Mouse (Mus musculus): ENCODE results near the gene Rsph10b. TPM values are rescaled to one million over a fixed set of nuclear protein-coding genes. Genes with fewer than 3 reads are reported as not detected.
A peak's percentile ranks its signal among the peaks of the same experiment; 100 is the strongest.

Rsph10b gene
- polyA plus RNA-seq, 1 experiment from 2014 or later, result 0.39 TPM

DNA sequence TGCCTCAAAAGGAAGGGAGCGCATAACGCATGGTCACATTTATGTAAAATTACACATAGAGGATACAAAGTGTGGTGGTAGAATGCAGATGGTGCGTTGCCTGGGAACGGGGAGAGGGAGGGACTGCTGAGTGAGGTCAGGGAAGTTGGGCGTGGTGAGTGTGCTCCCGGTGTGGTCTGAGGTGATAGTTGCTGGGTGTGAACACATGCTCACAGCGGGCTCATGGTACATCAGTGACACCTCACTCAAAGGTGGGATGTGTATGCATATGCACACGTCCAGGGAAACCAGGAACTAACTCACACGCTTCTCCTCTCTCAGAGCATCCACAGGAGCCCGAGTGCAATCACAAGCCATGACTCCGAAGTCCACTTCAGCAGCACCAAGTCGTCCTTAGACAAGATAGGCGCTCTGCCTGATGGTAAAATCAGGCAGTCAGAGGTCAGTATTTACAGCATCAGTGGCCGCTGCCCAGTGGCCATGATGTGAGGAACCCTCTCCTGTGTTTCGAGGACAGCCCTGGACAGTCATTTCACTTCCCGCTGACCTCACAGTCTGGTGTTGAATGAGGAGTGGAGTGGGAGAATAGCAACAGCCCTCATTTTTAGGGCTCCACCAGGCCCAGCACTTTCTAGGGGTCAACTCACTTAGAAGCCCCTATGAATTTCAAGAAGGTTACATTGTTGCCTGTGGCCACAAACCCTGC lies 44.0 kb downstream of the Rsph10b start:
- Histone ChIP-seq H3K27me3 (replicated peaks) (no peaks in the 10 kb centered on the region), H3K9me3 (no peaks in the 10 kb centered on the region), H3K4me2 (replicated peaks) (no peak overlapping the region), H3K9ac (no peak overlapping the region), H3K36me3 (no peaks in the 10 kb centered on the region), H3K4me3 (replicated peaks) (no peak overlapping the region), H3K4me1 (replicated peaks) (0 out of 2 replicates have a peak, but pooled peaks cover 3% of the 10 kb centered on the region), H3K27ac (no peak overlapping the region)
- WGBS, result 64% methylated on average over 16 of the region's 16 CpGs
- ATAC-seq, result peak; percentile 31; the same call in 1 of the 2 replicates

DNA sequence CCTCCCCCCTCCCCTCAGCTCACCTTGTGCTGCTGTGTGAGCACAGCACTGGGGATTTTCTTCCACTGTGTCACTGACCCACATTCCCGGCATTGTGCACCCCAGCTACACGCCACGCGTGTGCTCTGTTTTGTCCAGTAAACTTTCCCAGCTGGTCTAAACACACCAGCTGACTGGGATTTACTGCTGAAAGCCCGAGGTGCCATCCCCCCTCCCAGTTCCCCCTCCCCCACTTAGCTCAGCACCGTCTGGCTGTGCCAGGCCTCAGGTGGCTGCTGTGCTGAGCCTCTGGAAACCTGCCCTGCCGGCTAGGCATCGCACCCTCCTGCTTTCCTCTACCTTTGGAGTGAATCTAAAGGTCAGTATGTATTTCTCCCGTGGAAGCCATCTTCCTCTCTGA lies 48.0 kb downstream of the Rsph10b start:
- 21% methylated on average over 9 of the region's 9 CpGs for WGBS
- H3K27ac ChIP-seq, result no peak overlapping the region

GRCm38 (mm10) chr5:143982361-143982760 lies 49.5 kb downstream of the Rsph10b start:
- ATAC-seq, result peak; percentile 81
- Histone ChIP-seq H3K27me3 (replicated peaks) (no peaks in the 10 kb centered on the region), H3K4me2 (replicated peaks) (no peak overlapping the region), H3K4me3 (replicated peaks) (no peak overlapping the region), H3K9ac (no peak overlapping the region), H3K9me3 (no peaks in the 10 kb centered on the region), H3K36me3 (peaks cover 6% of the 10 kb centered on the region; the same call in 1 of the 2 replicates), H3K27ac (peak overlapping the region; percentile 32; the same call in 1 of the 2 replicates), H3K4me1 (replicated peaks) (0 out of 2 replicates have a peak, but pooled peaks cover 3% of the 10 kb centered on the region)
- WGBS, result 47% methylated on average over 2 of the region's 2 CpGs

More for the DNA sequence above, 48.0 kb downstream of the Rsph10b start:
- no peak overlapping the region for H3K4me3 ChIP-seq (replicated peaks)
- 0 out of 2 replicates have a peak, but pooled peaks cover 3% of the 10 kb centered on the region for H3K4me1 ChIP-seq (replicated peaks)
- no peaks in the 10 kb centered on the region for H3K36me3 ChIP-seq
- no peaks in the 10 kb centered on the region for H3K27me3 ChIP-seq (replicated peaks)
- H3K4me2 ChIP-seq (replicated peaks), result no peak overlapping the region
- ATAC-seq, result peak; percentile 54
- H3K9ac ChIP-seq, result no peak overlapping the region
- no peaks in the 10 kb centered on the region for H3K9me3 ChIP-seq

DNA sequence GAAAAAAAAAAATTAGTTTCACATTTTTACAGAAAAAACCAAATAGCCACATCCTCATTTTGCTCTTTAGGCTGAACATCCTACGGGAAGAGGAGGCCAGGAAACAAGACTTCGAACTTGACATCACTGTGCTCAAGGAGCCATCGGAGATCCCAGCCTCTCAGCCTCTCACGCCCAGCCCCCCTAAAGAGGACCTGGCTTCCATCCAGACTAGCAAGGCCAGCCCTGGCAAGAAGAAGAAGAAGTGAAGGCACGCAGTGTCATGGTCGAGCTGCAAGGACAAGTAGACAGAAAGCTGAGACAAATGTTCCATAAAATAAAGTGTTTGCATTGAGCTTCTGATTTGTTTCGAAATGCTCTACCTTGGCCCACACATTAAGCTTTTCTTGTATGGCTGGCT lies 52.5 kb downstream of the Rsph10b start:
- ATAC-seq, result no peak
- WGBS, result 83% methylated on average over 7 of the region's 7 CpGs
- H3K4me3 ChIP-seq (replicated peaks), result no peak overlapping the region
- H3K27me3 ChIP-seq (replicated peaks), result no peaks in the 10 kb centered on the region
- no peak overlapping the region for H3K9ac ChIP-seq
- peaks cover 17% of the 10 kb centered on the region for H3K36me3 ChIP-seq
- no peaks in the 10 kb centered on the region for H3K9me3 ChIP-seq
- no peak overlapping the region for H3K4me2 ChIP-seq (replicated peaks)
- H3K4me1 ChIP-seq (replicated peaks), result 0 out of 2 replicates have a peak, but pooled peaks cover 3% of the 10 kb centered on the region
- no peak overlapping the region for H3K27ac ChIP-seq

GRCm38 (mm10) chr5:143987596-143987995 lies 54.8 kb downstream of the Rsph10b start:
- no peak for ATAC-seq
- 88% methylated on average over 3 of the region's 3 CpGs for WGBS
- no peaks in the 10 kb centered on the region for H3K9me3 ChIP-seq
- H3K4me3 ChIP-seq (replicated peaks), result no peak overlapping the region
- no peaks in the 10 kb centered on the region for H3K27me3 ChIP-seq (replicated peaks)
- H3K27ac ChIP-seq, result no peak overlapping the region
- no peaks in the 10 kb centered on the region for H3K4me1 ChIP-seq (replicated peaks)
- no peak overlapping the region for H3K9ac ChIP-seq
- no peak overlapping the region for H3K4me2 ChIP-seq (replicated peaks)
- peaks cover 28% of the 10 kb centered on the region for H3K36me3 ChIP-seq

GRCm38 (mm10) chr5:143989046-143989445 lies 56.2 kb downstream of the Rsph10b start:
- H3K4me3 ChIP-seq (replicated peaks), result no peak overlapping the region
- H3K27ac ChIP-seq, result no peak overlapping the region
- no peaks in the 10 kb centered on the region for H3K4me1 ChIP-seq (replicated peaks)
- 87% methylated on average over 4 of the region's 4 CpGs for WGBS
- no peak overlapping the region for H3K4me2 ChIP-seq (replicated peaks)
- no peaks in the 10 kb centered on the region for H3K27me3 ChIP-seq (replicated peaks)
- no peaks in the 10 kb centered on the region for H3K9me3 ChIP-seq
- ATAC-seq, result no peak
- no peak overlapping the region for H3K9ac ChIP-seq
- H3K36me3 ChIP-seq, result peaks cover 36% of the 10 kb centered on the region

- Histone ChIP-seq H3K4me3 (replicated peaks) (no peak overlapping the region), H3K9me3 (no peaks in the 10 kb centered on the region), H3K36me3 (peaks cover 41% of the 10 kb centered on the region), H3K4me1 (replicated peaks) (no peaks in the 10 kb centered on the region), H3K27me3 (replicated peaks) (no peaks in the 10 kb centered on the region), H3K4me2 (replicated peaks) (no peak overlapping the region), H3K27ac (no peak overlapping the region), H3K9ac (no peak overlapping the region)
- 87% methylated on average over 11 of the region's 11 CpGs for WGBS
- no peak for ATAC-seq
These were observed 57.3 kb downstream of the Rsph10b start for GRCm38 (mm10) chr5:143990086-143990485.

GRCm38 (mm10) chr5:143992661-143993060 lies 59.8 kb downstream of the Rsph10b start:
- Histone ChIP-seq H3K27ac (no peak overlapping the region), H3K36me3 (peaks cover 35% of the 10 kb centered on the region), H3K4me1 (replicated peaks) (no peaks in the 10 kb centered on the region), H3K27me3 (replicated peaks) (no peaks in the 10 kb centered on the region), H3K4me2 (replicated peaks) (no peak overlapping the region), H3K9ac (no peak overlapping the region), H3K9me3 (no peaks in the 10 kb centered on the region), H3K4me3 (replicated peaks) (no peak overlapping the region)
- ATAC-seq, result peak; percentile 34; the same call in 1 of the 2 replicates
- 70% methylated on average over 10 of the region's 10 CpGs for WGBS

- Histone ChIP-seq H3K27me3 (replicated peaks) (no peaks in the 10 kb centered on the region), H3K4me2 (replicated peaks) (no peak overlapping the region), H3K4me1 (replicated peaks) (no peaks in the 10 kb centered on the region), H3K27ac (no peak overlapping the region), H3K9me3 (no peaks in the 10 kb centered on the region), H3K4me3 (replicated peaks) (no peak overlapping the region), H3K36me3 (peaks cover 34% of the 10 kb centered on the region), H3K9ac (no peak overlapping the region)
- ATAC-seq, result no peak
- 90% methylated on average over 8 of the region's 8 CpGs for WGBS
These were observed 60.4 kb downstream of the Rsph10b start for GRCm38 (mm10) chr5:143993260-143993659.

GRCm38 (mm10) chr5:143993849-143994248 lies 61.0 kb downstream of the Rsph10b start:
- Histone ChIP-seq H3K4me3 (replicated peaks) (no peak overlapping the region), H3K4me2 (replicated peaks) (no peak overlapping the region), H3K27me3 (replicated peaks) (no peaks in the 10 kb centered on the region), H3K36me3 (peaks cover 34% of the 10 kb centered on the region), H3K9ac (no peak overlapping the region), H3K27ac (no peak overlapping the region), H3K9me3 (no peaks in the 10 kb centered on the region), H3K4me1 (replicated peaks) (no peaks in the 10 kb centered on the region)
- WGBS, result 89% methylated on average over 5 of the region's 5 CpGs
- ATAC-seq, result no peak

GRCm38 (mm10) chr5:143994632-143995365 lies 62.0 kb downstream of the Rsph10b start:
- Histone ChIP-seq H3K4me3 (replicated peaks) (no peak overlapping the region), H3K4me2 (replicated peaks) (no peak overlapping the region), H3K36me3 (peaks cover 38% of the 10 kb centered on the region), H3K9ac (no peak overlapping the region), H3K27ac (no peak overlapping the region), H3K27me3 (replicated peaks) (no peaks in the 10 kb centered on the region), H3K9me3 (no peaks in the 10 kb centered on the region), H3K4me1 (replicated peaks) (no peaks in the 10 kb centered on the region)
- WGBS, result 70% methylated on average over 11 of the region's 11 CpGs
- no peak for ATAC-seq

DNA sequence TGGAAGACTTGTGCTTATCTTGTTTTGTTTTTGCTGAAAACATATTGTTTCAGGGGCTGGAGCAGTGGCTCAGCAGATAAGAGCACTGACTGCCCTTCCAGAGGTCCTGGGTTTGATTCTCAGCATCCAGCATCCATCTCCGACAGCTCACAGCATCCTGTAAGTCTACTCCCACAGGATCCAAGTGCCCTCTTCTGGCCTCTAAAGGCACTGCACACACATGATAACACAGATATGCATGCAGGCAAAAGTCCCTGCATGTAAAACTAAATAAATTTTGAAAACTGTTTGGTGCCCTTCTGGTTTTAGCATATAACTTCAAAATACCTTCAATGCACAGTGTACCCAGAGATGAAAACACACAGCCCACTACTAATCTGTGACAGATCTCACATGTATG lies 66.6 kb downstream of the Rsph10b start:
- Histone ChIP-seq H3K4me1 (replicated peaks) (no peaks in the 10 kb centered on the region), H3K4me2 (replicated peaks) (no peak overlapping the region), H3K36me3 (peaks cover 45% of the 10 kb centered on the region), H3K4me3 (replicated peaks) (no peak overlapping the region), H3K9me3 (no peaks in the 10 kb centered on the region), H3K9ac (no peak overlapping the region), H3K27me3 (replicated peaks) (no peaks in the 10 kb centered on the region), H3K27ac (no peak overlapping the region)
- WGBS, result 83% methylated on average over 1 of the region's 1 CpGs
- ATAC-seq, result no peak
